Mouse (Mus musculus): Measurements from ENCODE around the gene Slc22a4.
"Not testable (repeated sequence)": the region's sequence is repeated elsewhere in the genome, so short reads cannot be mapped to it uniquely, and the experiment has no call there.

Gene Slc22a4

DNA sequence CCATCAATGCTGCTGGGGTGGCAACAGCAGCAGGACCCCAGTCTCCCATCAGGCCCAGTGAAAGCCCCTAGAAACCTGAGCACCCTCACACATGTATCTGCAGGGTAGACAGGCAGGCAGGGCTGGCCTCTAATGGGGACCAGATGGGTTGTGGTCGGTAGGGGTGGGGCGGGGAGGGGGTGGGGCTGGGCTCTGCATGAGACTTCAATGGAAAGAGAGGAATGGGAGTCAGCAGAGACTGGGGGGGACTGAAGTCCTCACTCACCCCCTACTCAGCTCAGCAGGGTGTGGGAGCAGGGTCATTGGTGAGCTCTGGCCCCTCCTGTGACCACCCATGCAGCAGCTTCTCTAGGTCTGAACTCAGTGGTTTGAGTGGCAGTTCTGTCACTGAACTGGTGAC, 29.5 kb upstream of the Slc22a4 start:
- DNase-seq (ENCODE audit: low spot score) = no peak

DNA sequence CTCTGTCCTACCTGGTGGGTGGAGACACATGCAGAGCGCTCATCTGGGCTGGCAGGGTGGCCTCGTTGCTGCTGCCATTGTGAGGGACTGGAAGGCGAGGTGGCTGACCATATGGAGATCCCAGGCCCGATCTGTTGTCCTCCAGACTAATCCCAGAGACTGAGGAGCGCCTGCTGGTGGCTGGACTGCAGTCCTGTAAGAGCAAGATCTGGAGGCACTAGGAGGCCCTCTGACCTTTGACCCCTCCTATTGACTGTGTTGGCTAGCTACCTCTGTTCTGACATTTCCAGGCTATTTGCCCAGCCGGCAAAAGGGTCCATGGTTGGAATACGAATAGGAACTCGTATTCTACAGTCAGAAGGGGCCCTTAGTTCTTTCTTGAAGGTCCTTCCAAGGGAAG, 28.2 kb upstream of the Slc22a4 start:
- no peak for DNase-seq (ENCODE audit: low spot score)

DNA sequence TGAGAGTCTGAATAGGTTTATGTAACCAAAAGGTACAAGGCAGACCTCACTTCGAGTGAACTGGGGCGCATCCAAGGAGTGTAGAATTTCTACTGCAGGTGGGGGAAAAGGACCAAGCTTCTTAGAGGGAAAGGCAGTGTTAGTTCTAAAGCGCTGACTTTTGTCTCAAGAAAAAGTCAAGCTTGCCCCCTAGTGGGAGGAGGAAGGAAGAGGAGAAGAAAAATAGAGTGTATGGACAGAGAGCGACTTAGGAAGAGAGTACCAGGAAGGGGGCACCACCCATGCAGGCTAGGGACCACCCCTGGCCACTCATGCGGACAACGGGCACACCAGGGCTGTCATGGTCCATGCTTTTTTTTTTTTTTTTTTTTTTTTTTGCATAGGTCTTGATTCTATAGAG, 26.4 kb upstream of the Slc22a4 start:
- peak; percentile 83 for DNase-seq (ENCODE audit: low spot score)

DNA sequence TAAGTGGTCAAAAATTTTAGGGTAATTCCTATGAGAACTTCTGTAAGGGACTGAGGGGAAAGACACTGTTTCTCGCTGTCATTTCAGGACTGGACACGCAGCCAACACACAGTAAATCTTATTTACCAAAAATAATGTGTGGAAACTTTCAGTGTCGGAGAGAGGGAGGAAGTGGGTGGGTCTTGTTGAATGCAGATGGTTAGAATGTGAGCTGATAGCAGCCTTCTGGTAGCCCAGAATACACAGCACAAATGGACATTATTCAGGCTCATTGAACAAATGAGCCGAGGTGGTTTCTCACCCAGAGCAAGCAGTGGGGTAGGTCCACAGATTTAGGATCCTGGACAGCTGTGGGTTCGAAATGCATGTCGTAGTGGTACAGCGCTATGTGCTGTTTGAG, 25.2 kb upstream of the Slc22a4 start:
- no peak for DNase-seq (ENCODE audit: low spot score)

DNA sequence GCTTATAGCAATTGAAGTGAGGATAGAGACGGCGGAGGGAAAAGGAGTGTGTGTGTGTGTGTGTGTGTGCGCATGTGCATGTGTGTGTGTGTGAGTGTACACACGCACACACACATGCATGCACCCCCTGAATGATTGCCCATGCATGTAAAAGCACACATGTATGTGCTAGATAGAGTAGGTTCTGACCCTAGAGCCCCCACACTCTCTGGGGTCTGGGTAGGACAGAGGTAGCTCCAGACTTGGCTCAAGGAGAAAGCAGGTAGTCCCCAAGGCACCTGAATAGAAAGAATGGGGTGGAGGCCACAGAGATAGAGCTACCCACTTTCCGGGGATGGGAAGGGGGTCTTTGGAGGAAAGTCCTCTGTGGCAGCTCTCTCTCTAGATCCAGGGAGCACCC, 24.2 kb upstream of the Slc22a4 start:
- DNase-seq (ENCODE audit: low spot score) = no peak

DNA sequence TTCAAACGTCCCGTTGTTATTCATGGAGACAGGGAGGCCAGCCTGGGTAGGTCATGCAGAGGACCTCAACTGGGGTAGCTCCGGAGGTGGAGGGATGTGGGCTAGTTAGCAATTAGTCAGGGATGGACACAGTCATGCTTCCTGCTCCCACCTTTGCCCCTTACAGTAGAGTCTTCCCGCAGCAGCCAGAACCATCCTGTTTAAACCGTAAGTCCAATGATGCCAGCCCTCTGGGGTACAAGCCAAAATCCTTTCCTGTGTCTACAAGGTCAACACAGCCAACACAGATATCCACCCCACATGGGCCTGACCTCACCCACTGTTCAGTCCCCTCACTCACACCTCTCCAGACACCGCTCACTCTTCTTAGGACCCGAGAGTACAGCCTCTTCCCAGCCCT, 23.3 kb upstream of the Slc22a4 start:
- no peak for DNase-seq (ENCODE audit: low spot score)

DNA sequence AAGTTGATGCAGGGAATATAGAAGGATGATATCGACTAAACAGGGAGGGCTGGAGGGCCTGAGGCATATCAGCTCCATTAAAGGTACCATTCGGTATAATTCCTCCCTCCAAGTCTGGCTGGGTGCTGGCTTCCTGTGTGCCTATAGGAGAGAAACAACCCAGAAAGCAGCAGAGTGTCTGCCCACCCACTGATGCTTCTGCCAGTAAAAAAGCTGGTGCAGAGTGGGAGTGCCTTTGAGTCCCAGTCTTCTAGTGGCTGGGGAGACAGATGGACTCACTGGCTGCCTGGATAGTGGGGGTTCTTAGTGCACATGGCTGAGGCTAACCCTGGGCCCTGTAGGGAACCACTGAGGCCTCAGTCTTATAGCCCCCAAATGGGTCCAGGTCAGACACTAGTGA, 22.3 kb upstream of the Slc22a4 start:
- DNase-seq (ENCODE audit: low spot score) = no peak

DNA sequence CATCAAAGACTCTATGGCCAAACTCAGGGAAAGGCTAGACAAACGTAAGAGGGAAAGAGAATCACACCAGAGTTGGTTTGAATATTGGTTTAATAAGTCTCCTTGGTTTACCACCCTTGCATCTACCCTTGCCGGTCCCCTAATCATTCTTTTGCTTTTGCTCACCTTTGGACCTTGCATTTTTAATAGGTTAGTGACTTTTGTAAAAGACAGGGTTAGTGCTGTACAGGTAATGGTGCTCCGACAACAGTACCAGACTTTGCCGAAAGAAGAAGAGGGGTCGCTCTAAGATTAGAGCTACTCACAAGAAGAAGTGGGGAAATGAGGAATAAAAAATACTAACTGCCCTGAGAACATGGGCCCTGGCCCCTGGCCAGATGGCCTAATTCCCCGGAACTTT, 12.8 kb upstream of the Slc22a4 start:
- DNase-seq (ENCODE audit: low spot score) = no peak

DNA sequence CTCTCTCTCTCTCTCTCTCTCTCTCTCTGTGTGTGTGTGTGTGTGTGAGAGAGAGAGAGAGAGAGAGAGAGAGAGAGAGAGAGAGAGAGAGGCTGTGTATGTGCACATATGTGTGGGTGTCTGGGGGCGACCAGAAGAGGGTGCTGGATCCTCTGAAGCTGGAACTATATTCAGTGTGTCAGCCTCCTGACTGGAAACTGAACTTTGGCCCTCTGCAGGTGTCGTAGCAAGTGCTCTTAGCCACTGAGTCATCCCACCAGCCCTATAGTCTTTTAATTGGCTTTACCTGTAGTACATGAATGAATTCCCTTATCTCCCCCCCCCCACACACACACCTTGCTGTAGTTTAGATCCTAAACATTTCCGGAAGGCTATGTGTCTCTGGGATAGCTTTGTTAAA, 5.0 kb upstream of the Slc22a4 start:
- not testable (repeated sequence) for DNase-seq (ENCODE audit: low spot score)

DNA sequence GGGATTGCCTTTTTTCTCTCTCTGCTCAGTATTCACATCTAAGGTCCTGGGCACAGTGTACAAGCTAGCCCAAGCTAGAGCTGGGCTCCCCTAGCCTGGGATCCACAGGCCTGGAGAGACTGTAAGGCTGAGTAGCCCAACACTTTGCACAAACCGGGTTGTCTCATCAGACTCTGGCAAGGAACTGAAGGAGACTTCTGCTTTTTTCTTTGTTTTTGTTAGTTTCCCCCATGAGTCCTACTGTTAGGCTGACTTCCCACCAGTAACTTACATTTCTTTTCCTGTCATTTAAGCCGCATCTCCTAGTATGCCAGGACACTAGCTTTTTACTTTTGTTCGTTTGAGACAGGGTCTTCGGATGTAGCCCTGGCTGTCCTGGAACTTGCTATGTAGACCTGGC, 1.1 kb upstream of the Slc22a4 start:
- no peak for DNase-seq (ENCODE audit: low spot score)

DNA sequence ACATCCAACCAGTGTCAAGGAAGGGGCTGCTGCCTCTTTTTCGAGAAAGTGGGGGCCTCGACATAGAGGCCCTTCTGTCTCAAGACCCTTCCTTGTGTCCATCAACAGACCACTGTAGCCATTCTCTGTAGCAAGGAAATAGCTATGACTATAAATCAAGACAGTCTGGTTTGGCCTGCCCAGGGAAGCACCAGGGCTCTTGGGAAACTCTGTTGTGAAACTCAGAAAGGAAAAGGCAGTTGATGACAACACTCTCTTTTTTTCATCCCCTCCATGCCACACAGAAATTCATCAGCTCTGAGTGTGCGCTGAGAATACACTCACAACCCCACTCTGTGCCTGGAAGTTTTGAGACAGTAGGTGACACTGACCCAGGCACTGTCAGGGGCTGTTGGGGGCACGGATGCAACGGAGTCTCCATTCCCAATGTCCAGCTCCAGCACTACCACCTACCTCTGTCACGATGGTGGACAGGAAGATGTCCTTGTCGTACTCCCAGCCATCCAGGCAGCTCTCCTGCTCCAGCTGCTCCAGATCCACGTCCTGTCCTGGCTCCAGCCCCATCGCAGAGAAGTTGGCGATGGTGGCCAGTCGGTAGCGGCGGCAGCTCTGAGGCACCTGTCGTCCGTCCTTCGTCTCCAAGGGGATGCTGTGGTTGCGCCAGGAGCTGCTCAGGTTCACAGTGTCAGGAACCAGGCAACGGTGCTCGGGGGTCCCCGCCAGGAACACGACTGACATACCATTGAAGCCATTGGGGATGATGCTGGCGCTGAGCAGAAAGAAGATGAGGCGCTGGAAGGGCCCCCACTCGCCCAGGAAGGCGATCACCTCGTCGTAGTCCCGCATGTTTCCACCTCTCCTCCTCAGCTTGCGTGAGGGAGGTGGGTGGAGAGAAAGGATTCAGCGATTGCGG, 503 bp downstream of the Slc22a4 start:
- no peak for DNase-seq (ENCODE audit: low spot score)

DNA sequence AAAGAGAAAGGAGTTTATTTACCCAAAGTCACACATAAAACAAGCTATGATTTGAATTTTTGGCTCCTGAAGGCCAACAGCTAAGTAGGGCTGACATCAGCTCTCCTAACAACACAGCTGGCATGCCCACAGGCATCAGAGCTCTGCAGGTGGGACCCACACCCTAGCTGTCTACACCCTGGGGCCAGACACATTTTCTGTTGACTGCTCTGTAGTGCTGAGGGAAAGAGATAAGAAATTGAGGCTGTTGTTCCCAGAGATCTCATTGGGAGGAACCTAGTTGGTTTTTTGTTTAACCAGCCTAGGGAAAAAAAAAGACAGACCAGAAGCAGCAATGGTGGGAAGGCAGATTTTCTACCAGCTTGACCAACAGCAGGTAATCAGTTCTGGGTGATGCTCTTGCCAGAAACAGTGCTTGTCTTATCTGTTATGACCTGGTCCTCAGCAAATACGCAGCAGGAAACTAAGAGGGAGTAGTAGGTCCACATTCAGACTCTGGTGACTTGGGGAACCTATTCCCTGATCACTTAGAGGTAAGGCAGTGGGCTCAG, 1.3 kb downstream of the Slc22a4 start:
- no peak for DNase-seq (ENCODE audit: low spot score)

DNA sequence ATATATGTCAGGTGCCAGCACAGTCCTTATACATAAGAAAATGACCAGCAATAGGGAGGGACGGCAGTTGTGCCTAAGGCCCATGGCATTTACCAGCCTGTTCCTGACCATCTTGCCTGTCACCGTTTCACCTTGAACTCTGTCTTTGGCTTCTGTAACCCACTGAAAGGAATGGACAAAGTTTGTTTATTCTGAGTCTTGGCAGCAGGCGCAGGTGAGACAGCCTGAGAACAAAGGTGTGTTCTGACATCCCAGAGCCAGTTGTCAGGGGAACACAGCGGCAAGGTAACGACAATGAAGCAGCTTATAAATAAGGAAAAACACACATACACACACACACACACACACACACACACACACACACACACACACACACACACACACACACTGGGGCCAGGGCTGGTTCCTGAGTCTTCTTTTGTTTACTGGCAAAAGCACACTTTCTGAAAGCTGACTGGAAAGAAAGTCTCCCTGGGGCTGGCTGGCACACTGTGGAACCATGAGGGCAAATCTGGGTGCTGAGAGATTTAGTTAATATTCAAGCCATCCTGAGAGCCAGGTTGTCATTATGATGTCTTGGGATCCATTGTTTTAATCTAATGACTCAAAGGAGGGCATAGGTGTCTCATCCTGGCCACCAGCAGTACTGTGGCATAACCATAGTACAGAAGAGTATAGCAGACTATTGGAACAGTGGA, 6.3 kb downstream of the Slc22a4 start:
- no peak for DNase-seq (ENCODE audit: low spot score)

DNA sequence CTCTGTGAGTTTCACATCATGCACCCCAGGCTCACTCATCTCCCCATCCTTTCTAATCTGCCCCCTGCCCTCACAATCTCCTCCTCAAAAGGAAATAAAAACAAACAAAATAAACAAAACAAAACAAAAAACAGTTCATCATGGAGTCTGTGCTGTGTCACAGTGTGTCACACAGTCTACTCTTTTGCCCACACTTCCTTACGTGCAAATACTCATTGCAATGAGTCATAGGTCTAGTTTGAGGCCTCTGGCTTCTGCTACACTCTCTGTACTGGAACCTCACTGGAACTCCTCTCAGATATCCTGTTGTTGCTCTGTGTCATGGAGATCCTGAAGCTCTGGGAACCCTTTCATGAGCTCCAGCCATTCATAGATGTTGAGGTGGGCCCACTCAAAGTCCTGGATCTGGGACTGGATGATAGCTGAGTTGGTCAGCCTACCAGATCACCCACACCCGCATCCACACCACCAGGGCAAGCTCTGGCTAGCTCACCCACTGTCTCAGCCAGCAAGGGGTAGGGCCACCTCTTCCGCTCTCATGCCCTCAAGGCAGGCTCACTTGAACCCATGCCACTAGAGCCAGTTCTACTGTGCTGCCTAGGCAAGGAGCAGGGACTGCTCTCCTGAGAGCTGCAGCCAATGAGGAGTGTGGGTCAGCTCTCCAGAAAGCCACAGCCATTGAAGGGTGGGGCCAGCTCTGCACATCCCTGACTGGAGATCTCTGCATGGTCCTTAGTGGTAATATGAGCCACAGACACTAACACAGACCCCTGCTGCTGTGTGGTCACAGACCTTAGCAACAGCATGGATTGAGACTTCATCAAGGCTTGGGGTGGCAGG, 8.8 kb downstream of the Slc22a4 start:
- no peak for DNase-seq (ENCODE audit: low spot score)

DNA sequence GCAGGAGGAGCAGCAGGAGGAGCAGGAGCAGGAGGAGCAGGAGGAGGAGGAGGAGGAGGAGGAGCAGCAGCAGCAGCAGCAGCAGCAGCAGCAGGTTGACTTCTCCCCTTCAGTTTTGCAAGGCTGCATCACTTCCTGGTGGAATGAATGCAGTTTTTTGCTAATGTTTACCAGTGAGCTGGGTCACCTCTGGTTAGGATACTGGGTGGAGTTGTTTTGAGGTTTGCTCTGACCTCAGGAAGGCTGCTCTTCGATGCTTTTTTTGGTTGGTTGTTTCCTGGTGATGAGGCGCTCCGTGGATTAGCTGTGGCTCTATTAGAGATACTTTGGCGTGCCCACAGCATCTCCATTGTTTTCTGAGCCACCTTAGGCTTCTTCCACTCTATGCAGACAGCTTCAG, 10.3 kb downstream of the Slc22a4 start:
- DNase-seq (ENCODE audit: low spot score) = no peak

DNA sequence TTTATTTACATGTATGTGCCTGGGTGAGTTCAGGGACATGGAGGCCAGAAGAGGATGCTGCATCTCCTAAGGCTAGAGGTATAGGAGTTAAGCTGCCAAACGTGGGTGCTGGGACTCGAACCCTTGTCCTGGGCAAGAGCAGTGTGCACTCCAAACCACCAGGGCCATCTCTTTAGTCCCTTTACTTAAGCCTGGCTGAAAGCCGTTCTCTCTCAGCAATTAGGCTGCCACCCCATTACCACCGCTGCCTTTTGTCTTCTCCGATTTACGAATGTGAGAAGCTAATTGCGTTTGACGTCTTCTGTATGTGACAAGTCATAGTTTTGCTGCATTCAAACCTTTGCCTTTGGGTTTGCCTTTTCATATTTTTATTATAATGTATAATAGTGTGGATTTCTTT, 11.8 kb downstream of the Slc22a4 start:
- no peak for DNase-seq (ENCODE audit: low spot score)

DNA sequence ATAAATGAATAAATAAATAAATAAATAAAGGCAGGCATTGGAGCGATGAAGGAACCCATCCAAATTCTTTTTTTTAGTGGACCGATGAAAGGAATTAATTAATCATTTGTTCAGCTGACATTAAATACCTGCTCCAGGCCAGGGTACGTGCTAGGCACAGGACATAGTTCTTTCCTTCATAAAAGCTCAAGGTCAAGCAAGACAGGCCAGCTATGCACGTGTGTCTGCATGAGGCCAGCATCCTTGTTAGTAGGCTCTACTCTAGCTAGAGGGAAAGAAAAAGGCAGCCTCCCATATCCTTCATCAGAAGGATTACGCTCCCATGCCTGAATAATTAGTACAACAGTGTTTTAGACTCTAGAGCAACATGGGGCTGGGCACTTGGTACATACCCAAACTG, 14.9 kb downstream of the Slc22a4 start:
- DNase-seq (ENCODE audit: low spot score) = no peak

DNA sequence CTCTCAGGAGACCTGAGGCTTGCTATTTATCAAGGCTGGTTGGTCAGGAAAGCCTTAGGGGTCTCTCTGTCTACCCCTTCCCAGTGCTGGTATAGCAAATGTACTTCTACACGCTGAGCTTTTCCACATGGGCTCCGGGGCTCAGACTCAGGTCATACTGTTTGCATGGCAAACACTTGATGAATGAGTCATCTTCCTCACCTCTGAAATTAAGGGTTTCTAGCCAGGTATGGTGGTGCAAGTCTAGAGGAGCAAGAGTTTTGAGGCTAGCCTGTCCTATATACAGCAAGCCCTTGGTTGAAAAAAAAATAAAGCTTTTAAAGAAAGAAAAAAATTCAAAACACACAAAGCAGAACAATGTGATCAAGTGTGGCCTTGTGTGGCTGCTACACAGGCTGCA, 16.6 kb downstream of the Slc22a4 start:
- DNase-seq (ENCODE audit: low spot score) = no peak

DNA sequence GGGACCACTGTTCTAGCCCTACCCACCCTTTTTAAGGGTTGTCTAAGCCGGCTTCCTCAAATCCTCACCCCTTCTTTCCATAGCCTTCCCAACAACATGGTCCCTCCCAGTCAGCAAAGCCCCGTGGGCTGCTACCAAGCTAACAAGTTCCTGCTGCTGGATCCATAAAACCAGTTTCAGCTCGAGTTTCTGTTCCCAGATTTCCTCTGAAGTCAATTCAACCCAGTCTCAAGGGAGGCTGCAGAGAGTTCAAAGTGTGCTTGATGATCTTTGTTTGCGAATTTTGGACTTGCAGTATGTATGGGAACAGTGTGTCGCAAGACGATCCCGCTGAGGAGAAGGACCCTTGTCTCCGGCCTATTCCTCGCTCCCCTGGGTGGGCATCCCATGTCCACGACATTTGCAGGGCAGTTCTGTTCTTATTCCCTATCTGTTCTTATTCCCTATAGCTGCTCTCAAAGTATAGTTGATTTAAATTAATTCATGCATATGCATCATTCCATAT, 19.4 kb downstream of the Slc22a4 start:
- DNase-seq (ENCODE audit: low spot score) = no peak

DNA sequence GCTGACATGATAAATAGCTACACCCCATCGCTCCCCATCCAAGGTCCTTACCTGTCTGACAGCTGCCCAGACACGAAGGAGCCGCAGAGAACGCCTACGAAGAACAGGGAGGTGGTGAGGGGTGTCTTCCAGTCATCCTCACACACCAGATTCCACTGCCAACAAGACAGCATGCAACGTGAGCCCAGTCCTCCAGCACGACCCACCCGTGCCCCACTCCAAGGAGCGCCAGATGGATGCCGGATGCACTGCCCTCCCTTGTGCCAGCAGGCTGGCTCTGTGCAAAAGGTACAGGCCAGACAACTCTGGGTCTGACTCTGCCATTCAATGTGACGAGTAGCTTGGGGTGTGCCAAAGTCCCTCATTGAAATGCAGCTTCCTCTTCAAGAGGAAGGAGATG, 20.2 kb downstream of the Slc22a4 start:
- no peak for DNase-seq (ENCODE audit: low spot score)

DNA sequence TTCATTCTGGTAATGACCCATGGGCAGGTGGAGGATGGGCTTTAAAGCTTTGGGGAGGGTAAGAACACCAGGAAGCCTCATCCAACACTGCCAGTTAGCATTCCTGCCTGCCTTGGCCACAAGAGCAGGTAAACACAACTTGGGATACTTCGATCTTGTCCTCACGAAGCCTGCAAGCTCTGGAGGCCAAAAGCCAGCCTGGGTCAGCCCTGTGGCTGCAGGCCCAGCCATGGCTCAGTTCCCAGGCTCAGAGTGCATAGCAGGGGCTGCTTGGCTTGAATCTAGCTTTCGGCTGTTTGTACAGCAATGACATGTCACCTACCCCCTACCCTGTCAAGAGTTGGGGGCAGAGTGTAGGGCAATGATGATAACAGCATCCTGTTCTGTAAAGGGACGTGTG, 21.0 kb downstream of the Slc22a4 start:
- DNase-seq (ENCODE audit: low spot score) = no peak

DNA sequence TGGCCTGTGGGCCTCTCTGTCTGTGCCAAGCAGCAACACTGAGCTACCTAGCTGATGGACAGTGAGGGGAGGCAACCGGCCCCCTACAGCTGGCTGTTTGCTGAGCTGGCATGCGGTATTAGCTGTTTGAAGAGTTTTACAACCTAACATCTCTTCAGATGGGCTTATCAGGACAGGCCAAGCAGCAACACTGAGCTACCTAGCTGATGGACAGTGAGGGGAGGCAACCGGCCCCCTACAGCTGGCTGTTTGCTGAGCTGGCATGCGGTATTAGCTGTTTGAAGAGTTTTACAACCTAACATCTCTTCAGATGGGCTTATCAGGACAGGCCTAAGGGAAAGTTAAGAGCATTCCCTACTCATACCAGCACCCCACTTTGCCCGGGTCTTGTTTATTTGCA, 21.5 kb downstream of the Slc22a4 start:
- DNase-seq (ENCODE audit: low spot score) = not testable (repeated sequence)

Data from MN1 (cell line).